Mouse (Mus musculus) bone marrow, adult 2 months (tissue): ENCODE measurements around the gene Mt1.
"Not testable (repeated sequence)": the region's sequence is repeated elsewhere in the genome, so short reads cannot be mapped to it uniquely, and the experiment has no call there.

Experiments used
- CTCF ChIP-seq: fragments of 200-500 bp; IDR thresholded peaks from 2 replicates; pipeline ENCODE4 v1.5.1; 2011; ENCODE audit warnings: low read length, control low read depth; ENCODE audit not compliant: control insufficient read depth, insufficient read depth
- POLR2A ChIP-seq: fragments of 200-500 bp; IDR thresholded peaks from 2 replicates; pipeline ENCODE4 v1.6.1; 2011; ENCODE audit warnings: low read depth, mild to moderate bottlenecking, control low read depth, low read length, borderline replicate concordance; ENCODE audit not compliant: control insufficient read depth

GRCm38 (mm10) chr8:94165772-94166171, 13.1 kb upstream of the Mt1 start:
- TF ChIP-seq POLR2A, CTCF: not testable (repeated sequence)
